Mouse (Mus musculus) layer of hippocampus, adult 9-11 months (tissue): ENCODE measurements around the gene Pde10a.
A peak's percentile ranks its signal among the peaks of the same experiment; 100 is the strongest.

ENCODE experiments used
- DNase-seq: peaks from one replicate; pipeline ENCODE4 v3.0.0; 2022

Gene Pde10a

DNA sequence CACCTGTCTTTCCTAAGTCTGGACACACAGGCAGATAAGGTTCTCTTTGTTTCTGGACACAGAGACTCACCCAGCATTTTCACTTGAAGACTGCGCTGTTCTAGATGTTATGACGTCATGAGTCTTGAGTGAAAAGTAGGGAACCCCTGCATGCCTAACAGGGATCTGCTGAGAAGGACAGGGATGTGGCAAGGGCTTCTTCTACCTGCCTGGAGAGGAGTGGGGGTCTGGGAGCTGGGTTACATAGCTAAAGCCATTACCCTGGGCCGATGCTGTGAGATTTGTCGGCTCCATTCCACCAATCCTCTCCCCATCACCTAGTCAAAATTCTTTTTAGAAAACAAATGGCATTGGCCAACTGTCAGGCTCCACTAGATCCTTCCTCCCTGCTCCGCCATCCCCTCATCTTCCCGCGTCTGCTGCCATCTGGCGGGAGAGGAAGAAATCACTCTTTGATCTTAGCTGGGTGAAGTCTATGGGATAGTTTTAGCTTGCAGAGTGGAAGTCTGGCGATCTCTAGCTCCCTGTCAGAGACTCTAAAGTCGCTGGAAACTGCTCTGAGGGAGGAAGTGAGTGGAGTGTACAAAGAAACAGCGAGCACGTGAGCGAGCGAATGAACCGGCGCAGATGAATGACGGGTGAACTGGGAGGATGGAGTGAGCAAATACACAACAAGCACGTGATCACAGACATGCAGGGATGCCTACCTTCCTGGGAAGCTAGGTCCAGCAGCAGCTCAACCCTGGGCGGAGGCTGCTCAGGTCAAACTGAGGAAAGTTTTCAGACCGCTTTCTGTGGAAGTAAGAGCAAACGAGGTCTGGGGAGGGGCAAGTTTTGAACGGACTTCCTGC lies 67.5 kb downstream of the Pde10a start:
- DNase-seq, result peak; percentile 58

DNA sequence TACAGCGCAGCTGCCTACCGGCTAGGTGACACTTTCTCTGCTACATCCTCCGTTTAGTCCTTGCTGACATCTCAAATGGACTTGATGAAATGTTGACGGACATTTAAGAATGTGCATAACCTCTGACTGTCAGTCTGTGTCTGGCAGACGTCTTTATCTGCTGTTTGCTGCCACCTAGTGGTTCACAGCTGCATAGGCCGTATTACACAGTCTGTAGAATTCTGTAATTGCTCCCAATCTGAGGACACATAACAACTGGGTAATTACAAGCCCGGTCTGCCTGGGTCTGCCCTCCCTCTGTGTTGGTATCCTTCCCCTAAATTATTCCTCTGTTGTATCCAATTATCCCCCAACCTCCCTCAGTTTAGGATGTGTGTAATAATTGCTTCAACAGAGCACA lies 72.6 kb downstream of the Pde10a start:
- DNase-seq, result peak; percentile 47

DNA sequence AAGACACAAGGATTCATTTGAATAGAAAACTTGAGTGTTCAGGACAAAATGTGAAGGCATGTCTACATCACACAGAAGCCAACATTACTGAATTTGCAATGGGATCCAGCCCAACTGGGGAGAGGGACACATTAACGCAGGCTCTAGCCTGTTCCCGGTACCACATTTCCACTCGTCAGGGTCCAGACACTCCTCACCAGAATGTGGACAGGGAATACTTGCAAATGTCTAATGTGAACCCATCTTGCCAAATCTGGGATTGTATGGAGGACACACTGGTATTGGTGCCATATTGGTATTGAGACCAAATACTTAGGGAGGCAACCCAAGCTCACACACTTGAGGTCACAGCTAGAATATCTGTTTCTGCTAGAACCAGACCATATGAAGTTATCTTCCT lies 77.8 kb downstream of the Pde10a start:
- DNase-seq, result no peak

DNA sequence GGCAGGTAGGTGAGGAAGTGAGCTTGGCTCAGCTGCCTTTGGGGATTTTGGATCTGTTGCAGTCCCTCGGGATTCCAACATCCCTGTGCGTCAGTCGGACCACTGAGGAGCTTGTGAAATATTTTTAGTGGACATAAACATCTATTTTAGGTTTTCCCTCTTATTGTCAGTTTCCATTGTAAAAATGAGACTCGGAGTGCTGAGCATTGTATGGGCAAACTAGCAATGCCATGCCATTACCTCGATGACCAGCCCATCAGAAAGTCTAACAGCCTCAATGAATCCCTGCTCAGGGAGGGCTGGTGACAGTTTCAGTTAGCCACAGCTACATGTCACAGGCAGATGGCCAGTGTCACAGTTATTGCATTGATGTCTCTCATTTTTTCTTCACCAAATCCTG lies 80.7 kb downstream of the Pde10a start:
- DNase-seq, result no peak

DNA sequence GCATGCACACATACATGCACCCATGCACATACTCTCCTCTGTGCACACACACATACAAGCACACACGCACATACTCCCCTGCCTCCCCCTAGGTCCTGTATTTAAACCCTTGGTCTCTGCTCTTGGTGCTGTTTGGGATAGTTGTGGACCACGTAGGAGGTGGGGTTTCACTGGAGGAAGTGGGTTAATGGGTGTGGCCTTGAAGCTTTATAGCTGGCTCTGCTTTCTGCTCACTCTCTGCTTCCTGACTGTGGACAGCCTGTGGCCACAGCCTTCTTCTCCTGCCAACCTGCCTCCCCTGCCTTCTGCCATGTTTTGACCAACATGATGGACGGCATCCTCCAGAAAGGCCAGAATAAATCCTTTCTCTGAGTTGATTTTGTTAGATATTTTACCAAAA lies 81.5 kb downstream of the Pde10a start:
- no peak for DNase-seq

DNA sequence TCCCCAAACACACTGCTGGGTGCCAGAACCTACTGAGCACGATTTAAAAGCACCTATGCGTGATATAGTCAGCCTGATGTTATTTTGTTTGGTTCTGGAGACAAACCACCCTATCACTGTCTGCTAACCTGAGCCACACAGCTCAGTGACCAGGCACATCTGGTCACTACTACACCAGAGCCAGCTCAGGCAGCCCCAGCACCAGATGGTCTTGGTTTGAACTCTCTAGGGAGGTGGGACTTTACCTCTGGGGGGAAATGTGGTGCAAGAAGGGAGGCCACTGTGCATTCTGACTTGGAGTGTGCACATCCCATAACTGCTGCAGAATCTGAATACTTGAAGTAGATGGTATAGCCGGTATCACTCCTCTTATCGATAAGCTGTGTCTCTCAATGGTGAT lies 86.7 kb downstream of the Pde10a start:
- DNase-seq, result no peak

DNA sequence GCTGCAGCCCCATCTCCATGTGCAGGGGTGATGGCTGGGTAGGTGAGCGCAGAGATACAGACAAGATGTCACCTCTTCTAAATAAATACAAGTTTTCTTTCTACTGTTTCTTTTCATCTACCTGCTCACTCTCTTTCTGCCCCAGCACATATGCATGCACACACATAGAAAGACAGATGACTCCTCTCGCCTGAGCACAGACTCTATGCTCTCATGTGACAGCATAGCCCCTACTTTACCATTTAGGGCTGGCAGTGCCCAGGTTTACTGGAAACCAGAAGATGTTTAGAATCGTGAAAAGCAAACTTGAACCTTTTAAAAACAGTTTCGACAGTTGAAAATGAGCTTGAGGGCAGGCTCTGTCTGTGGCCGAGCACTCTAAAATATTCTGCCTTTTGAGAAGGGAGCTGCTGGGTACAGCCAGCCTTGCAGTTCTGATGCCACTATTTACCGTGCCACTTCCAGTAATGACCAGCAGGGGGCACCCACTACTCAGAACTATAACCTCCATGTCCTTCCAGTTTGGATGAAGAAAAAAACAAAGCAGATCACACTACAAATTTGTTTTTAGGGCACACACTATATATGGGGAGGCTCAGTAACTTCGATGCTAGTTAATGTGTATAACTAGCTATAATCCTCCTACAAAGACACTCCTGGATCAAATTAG lies 88.8 kb downstream of the Pde10a start:
- peak; percentile 81 for DNase-seq

DNA sequence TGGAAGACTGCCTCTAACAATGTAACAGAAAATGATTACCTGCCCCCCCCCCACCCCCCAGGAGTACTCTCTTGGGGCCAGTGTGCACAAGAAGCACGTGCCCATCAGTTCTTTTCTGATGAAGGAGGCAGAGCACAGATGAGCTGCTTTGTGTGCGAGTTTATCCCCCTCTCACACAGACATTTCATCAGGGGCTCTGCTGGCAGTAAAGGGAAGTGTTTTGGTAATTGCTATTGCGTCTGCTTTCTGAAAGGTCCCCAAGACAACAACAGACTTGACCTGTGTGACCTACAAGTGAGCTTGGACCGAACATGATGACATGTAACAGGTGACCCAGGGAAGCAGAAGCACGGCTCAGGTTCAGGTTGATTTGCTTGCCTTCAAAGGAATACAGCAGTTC lies 95.2 kb downstream of the Pde10a start:
- DNase-seq, result no peak

DNA sequence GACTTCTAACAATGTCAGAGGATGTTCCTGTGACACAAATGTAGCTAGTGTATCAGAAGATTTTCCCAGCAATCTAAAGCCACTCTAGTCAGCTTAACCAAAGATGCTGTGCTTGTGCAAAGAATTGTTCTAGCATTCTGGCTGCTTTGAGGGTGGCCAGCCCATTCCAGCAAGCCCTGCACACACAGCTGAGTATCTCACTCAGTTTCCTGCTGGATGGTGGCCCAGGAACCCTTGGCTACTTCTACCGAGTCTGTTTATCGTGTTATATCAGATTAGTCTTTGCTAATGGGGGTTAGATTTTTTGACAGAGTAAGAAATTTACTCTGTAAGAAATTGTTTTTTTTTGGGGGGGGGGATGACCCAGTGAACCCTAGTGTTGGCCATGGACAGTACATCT lies 95.9 kb downstream of the Pde10a start:
- no peak for DNase-seq

DNA sequence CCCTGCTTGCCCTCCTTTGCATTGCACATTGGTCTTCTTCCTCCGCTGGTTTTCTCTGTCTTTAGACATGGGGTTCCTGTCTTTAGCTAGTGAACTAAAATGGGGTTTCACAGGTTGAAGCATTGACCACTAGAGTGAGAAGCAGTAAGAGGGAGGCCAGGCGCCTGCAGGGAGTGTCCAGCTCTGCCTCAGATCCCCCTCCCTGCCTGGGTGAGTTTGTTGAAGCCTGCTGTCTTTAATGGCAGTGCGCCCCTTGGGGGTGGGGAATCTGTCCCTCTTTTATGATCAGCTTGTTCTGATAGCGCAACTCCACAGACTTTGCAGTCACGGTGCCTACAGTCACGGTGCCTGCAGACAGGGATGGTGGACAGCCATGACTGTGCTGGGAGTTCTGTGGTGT lies 96.7 kb downstream of the Pde10a start:
- DNase-seq, result no peak

DNA sequence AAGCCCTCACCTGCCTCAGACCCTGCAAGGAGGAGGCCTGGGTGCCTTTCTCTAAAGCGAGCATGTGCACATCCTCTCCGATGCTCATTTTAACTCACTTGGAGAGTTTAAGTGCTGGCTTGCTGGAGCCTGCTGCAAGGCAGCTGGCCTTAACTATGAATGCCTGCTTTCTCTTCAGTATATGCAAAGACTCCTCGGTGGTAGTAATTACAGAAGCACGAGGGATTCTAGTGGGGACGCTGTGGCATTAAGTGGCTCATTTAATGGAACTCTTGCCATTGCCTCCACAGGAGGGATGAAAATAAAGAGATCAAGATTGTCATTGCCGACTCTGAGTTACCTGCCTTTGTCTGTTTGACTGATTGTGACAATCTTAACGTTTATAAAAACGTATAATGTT lies 101.2 kb downstream of the Pde10a start:
- DNase-seq, result no peak

DNA sequence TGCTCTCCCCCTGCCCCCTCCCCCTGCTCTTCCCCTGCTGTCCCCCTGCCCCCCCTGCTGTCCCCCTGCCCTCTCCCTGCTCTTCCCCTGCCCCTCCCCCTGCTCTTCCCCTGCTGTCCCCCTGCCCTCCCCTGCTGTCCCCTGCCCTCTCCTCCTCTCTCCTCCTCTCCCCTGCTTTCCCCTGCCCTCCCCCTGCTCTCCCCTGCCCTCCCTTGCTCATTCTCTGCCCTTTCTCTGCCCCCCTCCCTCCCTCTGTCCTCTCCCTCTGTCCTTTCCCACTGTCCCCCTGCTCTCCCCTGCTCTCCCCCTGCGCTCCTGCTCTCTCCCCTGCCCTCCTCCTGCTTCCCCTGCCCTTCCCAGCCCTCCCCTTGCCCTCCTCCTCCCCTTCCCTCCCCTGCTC lies 106.5 kb downstream of the Pde10a start:
- DNase-seq, result no peak

DNA sequence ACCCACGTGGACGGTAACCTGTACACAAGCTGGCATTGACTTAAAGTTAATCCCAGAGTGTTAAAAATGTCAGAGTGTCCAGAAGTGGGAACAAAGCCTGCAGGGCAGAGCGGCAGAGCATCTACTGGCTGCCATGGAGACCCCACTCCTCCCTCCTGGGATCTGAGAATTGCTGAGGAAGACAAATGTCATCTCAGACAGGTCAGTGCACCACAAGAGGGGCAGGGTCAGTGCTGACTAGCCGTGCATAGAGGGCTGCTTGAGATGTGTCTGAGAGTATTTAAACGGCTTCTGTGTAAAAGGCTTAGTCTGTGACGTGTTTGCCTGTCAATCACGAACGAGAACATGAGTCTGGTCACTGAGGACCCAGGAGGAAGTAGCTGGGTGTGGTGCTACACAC lies 108.4 kb downstream of the Pde10a start:
- no peak for DNase-seq

DNA sequence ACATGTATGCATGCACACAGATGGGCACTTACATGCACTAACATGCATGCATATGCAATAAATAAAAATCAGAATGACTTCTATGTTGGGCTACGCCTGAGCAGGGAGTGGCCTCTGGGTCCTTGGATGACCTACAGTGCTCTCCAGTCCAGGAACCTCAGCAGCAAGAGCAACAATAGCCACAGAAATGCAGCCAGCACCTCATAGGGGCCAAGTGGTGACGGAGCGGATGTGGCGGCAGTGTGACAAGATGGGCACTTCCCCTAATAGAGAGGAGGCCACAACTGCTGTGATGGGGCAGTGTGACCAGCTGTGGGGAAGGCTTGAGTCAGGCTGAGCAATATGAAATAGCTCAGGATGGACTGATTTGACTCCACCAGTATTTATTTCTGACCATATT lies 109.3 kb downstream of the Pde10a start:
- no peak for DNase-seq

DNA sequence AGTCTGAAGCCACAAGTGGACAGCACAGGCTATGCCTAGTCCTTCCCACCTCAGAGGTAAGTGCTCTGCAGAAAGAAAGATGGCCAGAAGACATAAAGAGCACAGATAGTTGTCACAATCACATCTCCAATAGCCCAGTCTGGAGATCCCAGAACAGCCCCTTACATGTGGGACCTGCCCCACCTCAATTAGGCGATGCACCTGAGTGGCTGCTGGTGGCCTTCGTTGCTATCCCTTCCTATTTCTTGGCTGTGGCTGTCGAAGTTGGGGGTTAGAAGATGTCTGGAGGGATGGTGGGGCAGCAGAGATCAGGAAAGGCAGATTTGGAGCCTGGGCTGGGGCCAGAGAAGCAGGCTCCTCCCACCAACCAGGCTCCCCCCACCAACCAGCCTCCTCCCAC lies 111.1 kb downstream of the Pde10a start:
- no peak for DNase-seq

DNA sequence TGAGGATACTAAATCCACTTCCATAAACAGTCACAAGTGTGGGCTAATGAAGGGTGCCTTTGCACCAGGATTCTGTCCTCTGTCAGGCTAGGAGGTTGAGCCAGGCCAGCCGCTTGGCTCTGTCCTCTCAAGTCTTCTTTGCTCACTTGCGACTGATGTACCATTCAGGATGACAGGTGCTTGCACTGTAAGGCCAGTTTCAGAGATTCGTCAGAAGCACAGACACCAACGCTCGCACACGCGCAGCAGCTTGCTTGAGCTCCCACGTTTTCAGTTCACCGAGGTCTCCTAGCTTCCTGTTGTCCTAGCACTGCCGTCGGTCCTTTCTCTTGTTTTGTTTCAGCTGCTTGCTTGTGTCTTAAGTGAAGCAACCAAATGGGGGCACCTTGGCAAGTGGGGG lies 111.5 kb downstream of the Pde10a start:
- no peak for DNase-seq

DNA sequence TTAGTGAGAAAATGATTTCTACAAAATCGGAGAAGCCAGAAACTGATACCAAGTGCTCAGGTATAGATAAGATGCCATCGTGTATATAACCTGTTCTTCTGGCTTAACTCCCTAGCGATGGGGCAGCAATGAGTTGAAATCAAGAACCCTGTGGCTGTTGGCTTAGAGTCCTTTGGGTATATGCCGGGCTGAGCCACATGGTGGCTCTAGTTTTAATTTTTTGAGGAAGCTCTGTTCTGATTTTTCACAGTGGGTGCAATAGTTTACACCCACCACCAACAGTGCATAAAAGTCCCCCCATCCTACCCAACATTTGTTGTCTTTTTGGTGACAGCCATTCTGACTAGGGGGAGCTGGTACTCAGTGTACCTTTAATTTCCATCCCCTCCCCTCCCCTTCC lies 112.0 kb downstream of the Pde10a start:
- DNase-seq, result peak; percentile 29

DNA sequence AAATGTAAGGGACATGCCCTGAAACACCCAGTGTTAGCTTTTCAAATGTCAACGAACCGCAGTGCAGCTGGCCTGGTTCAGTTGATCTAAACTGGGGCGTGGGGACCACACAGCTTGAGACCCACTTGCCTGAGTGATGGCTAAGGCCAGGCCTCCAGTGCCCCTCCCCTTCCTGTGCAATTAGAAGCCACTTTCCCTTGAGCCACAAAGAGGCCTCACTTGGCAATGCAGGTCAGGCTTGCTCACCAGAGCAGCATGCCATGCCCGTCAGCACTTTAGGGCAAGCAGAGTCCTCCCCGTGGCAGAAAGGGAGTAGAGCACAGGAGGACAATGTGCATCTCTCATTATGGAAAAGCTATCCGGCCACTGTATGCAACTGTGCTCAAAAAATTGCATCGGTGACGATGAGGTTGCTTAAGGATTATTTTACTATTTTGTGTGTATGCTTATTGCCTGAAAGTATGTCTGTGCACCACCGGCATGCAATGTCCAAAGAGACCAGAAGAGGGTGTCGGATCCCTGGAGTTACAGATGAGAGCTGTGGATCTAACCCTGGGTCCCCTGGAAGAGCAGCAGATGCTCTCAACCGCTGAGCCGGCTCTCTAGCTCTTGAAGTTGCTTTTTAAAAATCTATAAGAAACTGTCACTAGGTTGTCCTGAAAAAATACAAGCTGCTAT lies 114.7 kb downstream of the Pde10a start:
- DNase-seq, result no peak

DNA sequence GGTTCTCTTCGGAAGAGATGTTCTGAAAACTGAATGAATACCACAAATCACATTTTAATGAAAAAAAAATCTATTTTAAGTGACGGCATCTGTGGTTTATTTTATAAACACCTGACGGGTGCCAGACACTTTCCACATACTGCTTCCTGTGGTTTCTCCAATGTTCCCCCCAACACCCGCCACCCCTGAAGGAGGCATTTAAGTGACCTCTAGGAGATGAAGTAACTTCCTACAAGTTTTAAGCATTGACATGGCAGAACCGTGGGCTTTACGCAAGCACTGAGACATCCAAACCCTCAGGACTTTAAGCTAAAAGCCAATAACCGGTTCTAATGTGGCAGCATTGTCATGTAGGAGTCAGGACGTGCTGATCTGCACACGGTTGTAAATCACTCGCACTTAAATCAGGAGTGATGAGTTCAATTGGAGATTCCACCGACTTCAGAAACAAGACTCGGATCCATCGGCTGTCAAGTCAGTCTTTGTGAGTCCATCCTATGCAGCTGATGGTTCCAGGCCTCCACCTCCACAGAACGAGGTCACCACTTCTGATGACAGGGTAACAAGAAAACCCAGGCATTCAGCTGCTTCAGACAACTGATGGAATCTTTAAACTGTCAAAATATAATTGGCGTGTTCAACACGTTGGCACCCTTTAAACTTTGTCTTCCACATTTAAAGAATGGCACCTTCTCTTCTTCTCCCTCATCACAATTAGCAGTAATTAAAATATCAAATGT lies 115.7 kb downstream of the Pde10a start:
- no peak for DNase-seq

DNA sequence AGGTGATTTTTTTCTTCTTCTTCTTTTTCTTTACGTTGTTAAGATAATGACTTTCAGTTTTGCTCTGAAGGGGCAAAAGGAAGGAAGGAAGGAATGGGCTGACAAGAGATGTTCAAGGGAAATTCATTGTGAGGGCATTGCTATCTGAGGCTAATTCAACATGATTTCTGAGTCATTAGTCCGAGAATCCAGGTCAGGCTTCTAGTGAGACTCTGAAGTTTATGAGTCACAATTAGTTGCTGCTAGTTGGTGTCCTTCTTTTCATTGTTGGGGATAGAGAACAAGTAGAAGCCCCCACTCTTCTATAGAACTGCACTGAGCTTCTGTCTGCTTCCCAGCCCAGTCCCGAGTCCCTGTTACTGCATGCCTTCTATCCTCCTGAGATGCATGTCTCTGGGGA lies 116.3 kb downstream of the Pde10a start:
- DNase-seq, result no peak

DNA sequence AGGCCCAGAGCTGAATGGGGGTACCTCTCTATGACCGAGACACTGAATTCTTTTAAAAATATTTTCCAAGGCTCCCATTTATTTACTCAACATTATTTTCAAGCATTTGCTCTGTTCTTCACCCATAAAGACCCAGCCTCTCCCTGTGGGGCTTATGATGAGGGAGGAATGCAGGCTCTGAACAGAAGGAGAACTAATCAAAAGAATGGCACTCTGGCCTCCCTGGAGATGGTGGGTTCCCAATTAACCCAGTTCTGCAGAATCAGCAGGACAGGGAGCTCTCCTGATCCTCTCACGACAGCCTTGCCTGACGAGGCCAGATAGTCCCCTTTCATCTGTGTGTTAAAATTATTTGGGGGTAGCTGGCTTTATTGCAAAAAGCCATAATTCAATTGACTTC lies 117.2 kb downstream of the Pde10a start:
- no peak for DNase-seq

DNA sequence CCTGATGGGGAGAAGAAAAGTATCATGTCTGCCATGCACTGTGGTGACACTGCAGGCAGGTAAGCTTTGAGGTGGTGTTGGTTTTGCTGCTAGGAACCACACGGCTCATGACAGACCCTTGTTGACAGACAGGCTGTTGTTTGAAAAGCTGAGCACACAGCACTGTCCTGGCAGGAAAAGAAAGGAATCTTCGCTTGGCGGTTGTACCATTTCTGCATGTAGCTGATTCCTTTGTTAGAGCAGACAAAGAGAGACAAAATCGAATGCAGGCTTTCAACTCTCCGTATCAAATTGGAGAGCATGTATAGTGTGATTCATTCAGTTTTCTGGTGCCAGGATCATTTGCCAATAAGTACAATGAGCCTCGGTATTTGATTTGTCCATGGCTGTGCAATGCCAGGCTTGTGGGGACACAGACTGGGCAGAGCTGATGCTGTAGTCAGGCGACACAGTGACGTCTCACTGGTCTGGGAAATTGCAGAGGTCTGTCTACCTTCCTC lies 122.2 kb downstream of the Pde10a start:
- peak; percentile 82 for DNase-seq

DNA sequence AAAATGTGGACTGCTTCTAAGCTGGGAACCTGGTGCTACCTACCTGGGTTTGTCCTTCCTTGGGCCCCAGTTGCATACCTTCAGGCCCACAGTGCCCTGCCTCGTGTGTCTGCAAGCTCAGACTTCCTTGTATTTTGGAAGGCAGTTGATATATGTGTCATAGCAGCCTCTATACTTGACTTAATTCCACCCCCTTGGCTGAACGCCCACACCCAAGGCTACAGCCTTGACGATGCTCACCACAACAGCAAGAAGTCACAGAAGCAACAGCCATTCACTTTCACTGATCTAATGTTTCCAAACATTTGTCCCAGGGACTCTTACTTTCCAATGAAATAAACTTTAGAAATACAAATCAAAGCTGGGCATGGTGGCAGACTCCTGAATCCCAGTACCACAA lies 123.1 kb downstream of the Pde10a start:
- DNase-seq, result no peak
